Mouse (Mus musculus) MEL (cell line): ENCODE measurements around the gene Syt17.

Experiments
- CHD1 ChIP-seq: IDR thresholded peaks from 2 replicates; pipeline ENCODE4 v1.6.1; 2012; ENCODE audit warnings: low read depth, mild to moderate bottlenecking, inconsistent platforms, low read length, improper control_type of control experiment
- CHD2 ChIP-seq: IDR thresholded peaks from 2 replicates; pipeline ENCODE4 v1.6.1; 2011; ENCODE audit warnings: low read length, improper control_type of control experiment
- CTCF ChIP-seq, 3 experiments: IDR thresholded peaks in 2 of 3; conservative IDR thresholded peaks in 1 of 3; 2 replicates each; pipeline ENCODE4 v1.5.1; 2011 to 2012; ENCODE audit warnings: low read length in 3 of 3, low read depth in 2 of 3, mild to moderate bottlenecking in 2 of 3, improper control_type of control experiment in 1 of 3, inconsistent platforms in 1 of 3, mixed read lengths in 1 of 3, moderate library complexity in 1 of 3; ENCODE audit not compliant: control insufficient read depth in 1 of 3, insufficient read depth in 1 of 3, poor library complexity in 1 of 3, severe bottlenecking in 1 of 3
- EP300 ChIP-seq, 2 experiments: IDR thresholded peaks; 2 replicates each; pipeline ENCODE4 v1.6.1; 2011; ENCODE audit warnings: improper control_type of control experiment in 2 of 2, low read length in 2 of 2, low read depth in 1 of 2, mild to moderate bottlenecking in 1 of 2
- NELFE ChIP-seq: IDR thresholded peaks from 2 replicates; pipeline ENCODE4 v1.6.1; 2011; ENCODE audit warnings: low read depth, low read length, improper control_type of control experiment
- POLR2A ChIP-seq, 2 experiments: IDR thresholded peaks; 2 replicates each; pipeline ENCODE4 v1.6.1; 2011 to 2012; ENCODE audit warnings: low read length in 2 of 2, mild to moderate bottlenecking in 2 of 2, control low read depth in 1 of 2, improper control_type of control experiment in 1 of 2, low read depth in 1 of 2, moderate library complexity in 1 of 2; ENCODE audit not compliant: control insufficient read depth in 1 of 2, insufficient read depth in 1 of 2, poor library complexity in 1 of 2
- RAD21 ChIP-seq: IDR thresholded peaks from 2 replicates; pipeline ENCODE4 v1.6.1; 2011; ENCODE audit warnings: mild to moderate bottlenecking, low read depth, low read length, improper control_type of control experiment
- ZKSCAN1 ChIP-seq: IDR thresholded peaks from 2 replicates; pipeline ENCODE4 v1.6.1; 2012; ENCODE audit warnings: low read depth, mild to moderate bottlenecking, inconsistent platforms, low read length, improper control_type of control experiment, moderate library complexity

- TF ChIP-seq CHD1, result no peak
- no peak for TF ChIP-seq ZKSCAN1
- no peak for TF ChIP-seq POLR2A (IDR thresholded peaks at IDR 0.05; ENCODE audit: control insufficient read depth in 1 of 2, insufficient read depth in 1 of 2, low read depth in 1 of 2, low read length in 2 of 2, poor library complexity in 1 of 2)
- no peak for TF ChIP-seq CHD2
- TF ChIP-seq NELFE, result no peak
- TF ChIP-seq CTCF (IDR thresholded peaks at IDR 0.05 in 2 of 3, conservative IDR thresholded peaks at IDR 0.05 in 1 of 3; ENCODE audit: control insufficient read depth in 1 of 3, insufficient read depth in 1 of 3, low read depth in 2 of 3, low read length in 3 of 3, poor library complexity in 1 of 3, severe bottlenecking in 1 of 3), result no peak
- TF ChIP-seq EP300 (IDR thresholded peaks at IDR 0.05; ENCODE audit: low read depth in 1 of 2, low read length in 2 of 2), result no peak
- no peak for TF ChIP-seq RAD21
Measured at GRCm38 (mm10) chr7:118402576-118403022, 45.4 kb downstream of the Syt17 start.
